Mouse (Mus musculus): ENCODE results near the gene Rccd1.

DNA sequence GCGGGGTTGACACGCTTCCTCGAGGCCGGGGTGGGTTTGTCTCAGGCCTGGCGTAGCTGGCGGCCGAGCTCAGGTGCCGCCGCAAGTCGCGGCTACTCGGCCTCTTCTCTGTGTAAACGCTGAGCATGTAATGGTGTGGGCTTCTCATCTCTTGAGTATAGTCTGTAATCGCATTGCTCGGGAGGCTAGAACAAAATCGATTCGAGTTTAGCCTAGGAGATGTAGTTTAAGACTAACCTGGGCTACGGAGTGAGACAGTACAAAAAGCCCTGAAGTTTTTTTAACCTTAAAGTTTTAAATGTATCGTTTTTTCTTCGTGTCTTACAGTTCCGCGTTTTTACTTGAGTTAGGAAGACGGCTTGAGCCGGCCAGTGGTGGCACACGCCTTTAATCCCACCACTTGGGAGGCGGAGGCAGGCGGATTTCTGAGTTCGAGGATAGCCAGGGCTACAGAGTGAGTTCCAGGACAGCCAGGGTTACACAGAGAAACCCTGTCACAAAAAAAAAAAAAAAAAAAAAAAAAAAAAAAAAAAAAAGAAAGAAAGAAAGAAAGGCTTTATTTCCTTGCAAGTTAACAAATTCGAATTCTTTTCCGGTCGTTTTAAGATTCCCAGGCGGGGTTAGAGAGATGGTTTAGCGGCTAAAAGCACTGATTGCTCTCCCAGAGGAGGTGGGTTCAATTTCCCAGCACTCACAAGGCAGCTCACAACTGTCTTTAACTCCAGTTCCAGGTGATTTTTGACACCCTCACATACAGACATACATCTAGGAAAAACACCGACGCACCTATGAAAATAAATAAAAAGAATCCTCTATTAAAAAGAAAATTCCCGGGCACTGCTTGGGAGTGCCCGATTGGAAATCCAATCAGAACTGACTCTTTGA lies 29.2 kb downstream of the Rccd1 start:
- no peak for TF ChIP-seq CTCF (IDR thresholded peaks at IDR 0.05; ENCODE audit: insufficient read depth, low read length)
- TF ChIP-seq POLR2A (IDR thresholded peaks at IDR 0.05; ENCODE audit: borderline replicate concordance, extremely low read depth, low read depth, low read length), result no peak
